Mouse (Mus musculus) hindlimb bud, embryonic 11.5 days (tissue): ENCODE results near the gene Cdh12.
"Not testable (repeated sequence)": the region's sequence is repeated elsewhere in the genome, so short reads cannot be mapped to it uniquely, and the experiment has no call there.

Experiments used
- DNase-seq: peaks from one replicate; pipeline ENCODE4 v3.0.0-alpha.2; 2012; ENCODE audit warnings: low read depth, low spot score; ENCODE audit errors: extremely low spot score

The Cdh12 gene

GRCm38 (mm10) chr15:20448861-20449663 is at the start of gene Cdh12:
Gene Cdh12 (plus strand): TSS chr15:20449265.
- no peak for DNase-seq

- DNase-seq: no peak
These were observed 45.5 kb upstream of the Cdh12 start for GRCm38 (mm10) chr15:20403596-20403995.

- no peak for DNase-seq
These were observed 35.7 kb upstream of the Cdh12 start for GRCm38 (mm10) chr15:20413397-20413796.

GRCm38 (mm10) chr15:20436356-20436755 is 12.7 kb upstream of the Cdh12 start:
- no peak for DNase-seq

- no peak for DNase-seq
These were observed 1.5 kb downstream of the Cdh12 start for GRCm38 (mm10) chr15:20450558-20450957.

- no peak for DNase-seq
These were observed 9.4 kb downstream of the Cdh12 start for GRCm38 (mm10) chr15:20458508-20458907.

- DNase-seq: no peak
These were observed 13.4 kb downstream of the Cdh12 start for GRCm38 (mm10) chr15:20462500-20462899.

- no peak for DNase-seq
These were observed 14.5 kb downstream of the Cdh12 start for GRCm38 (mm10) chr15:20463601-20464000.

- DNase-seq: no peak
These were observed 101.9 kb downstream of the Cdh12 start for GRCm38 (mm10) chr15:20550979-20551378.

- no peak for DNase-seq
These were observed 121.9 kb downstream of the Cdh12 start for GRCm38 (mm10) chr15:20571012-20571411.

GRCm38 (mm10) chr15:20582567-20583075 is 133.6 kb downstream of the Cdh12 start:
- no peak for DNase-seq

GRCm38 (mm10) chr15:20591599-20591998 is 142.5 kb downstream of the Cdh12 start:
- DNase-seq: no peak

GRCm38 (mm10) chr15:20605751-20606150 is 156.7 kb downstream of the Cdh12 start:
- DNase-seq: not testable (repeated sequence)

- DNase-seq: no peak
These were observed 185.5 kb downstream of the Cdh12 start for GRCm38 (mm10) chr15:20634593-20634992.

- DNase-seq: no peak
These were observed 190.1 kb downstream of the Cdh12 start for GRCm38 (mm10) chr15:20639155-20639554.

GRCm38 (mm10) chr15:20642905-20643414 is 193.9 kb downstream of the Cdh12 start:
- no peak for DNase-seq

GRCm38 (mm10) chr15:20660221-20660620 is 211.2 kb downstream of the Cdh12 start:
- DNase-seq: no peak

- no peak for DNase-seq
These were observed 217.6 kb downstream of the Cdh12 start, which contains the start of gene Acot10 for GRCm38 (mm10) chr15:20666650-20667049. Gene Acot10 (minus strand): TSS chr15:20666750.

- DNase-seq: no peak
These were observed 218.3 kb downstream of the Cdh12 start for GRCm38 (mm10) chr15:20667350-20667749.

GRCm38 (mm10) chr15:20667989-20668388 is 218.9 kb downstream of the Cdh12 start:
- no peak for DNase-seq

- not testable (repeated sequence) for DNase-seq
These were observed 220.4 kb downstream of the Cdh12 start for GRCm38 (mm10) chr15:20669507-20669906.

- no peak for DNase-seq
These were observed 233.7 kb downstream of the Cdh12 start for GRCm38 (mm10) chr15:20682719-20683118.
